Mouse (Mus musculus) right cerebral cortex, postnatal 4 days (tissue): ENCODE data around the gene Rhox3f.
"Not testable (repeated sequence)": the region's sequence is repeated elsewhere in the genome, so short reads cannot be mapped to it uniquely, and the experiment has no call there.

Experiments used
- DNase-seq: peaks from one replicate; pipeline ENCODE4 v3.0.0-alpha.2; 2022

The Rhox3f gene

GRCm38 (mm10) chrX:37580692-37581091, at the start of gene Rhox3f:
Gene Rhox3f, plus strand, starts transcription at chrX:37580992.
- DNase-seq = not testable (repeated sequence)

- not testable (repeated sequence) for DNase-seq
These were observed 39.1 kb upstream of the Rhox3f start, which contains the start of gene Rhox3e for GRCm38 (mm10) chrX:37541719-37542118. Gene Rhox3e, plus strand, starts transcription at chrX:37542019.

GRCm38 (mm10) chrX:37557112-37557511, 23.7 kb upstream of the Rhox3f start, which contains the start of gene Rhox4e:
Gene Rhox4e, plus strand, starts transcription at chrX:37557412.
- not testable (repeated sequence) for DNase-seq

GRCm38 (mm10) chrX:37571105-37571504, 9.7 kb upstream of the Rhox3f start, which contains the start of gene Rhox2f:
Gene Rhox2f, plus strand, starts transcription at chrX:37571405.
- not testable (repeated sequence) for DNase-seq

GRCm38 (mm10) chrX:37572638-37573037, 8.2 kb upstream of the Rhox3f start:
- DNase-seq = not testable (repeated sequence)

- not testable (repeated sequence) for DNase-seq
These were observed 26.8 kb downstream of the Rhox3f start, which contains the start of gene Rhox4f for GRCm38 (mm10) chrX:37607604-37608003. Gene Rhox4f, minus strand, starts transcription at chrX:37607704.

- DNase-seq = not testable (repeated sequence)
These were observed 47.7 kb downstream of the Rhox3f start, which contains the start of gene Rhox3g for GRCm38 (mm10) chrX:37628512-37628911. Gene Rhox3g, minus strand, starts transcription at chrX:37628612.
